Mouse (Mus musculus): ENCODE results near the gene Wdr63. TPM values are rescaled to one million over a fixed set of nuclear protein-coding genes. Genes with fewer than 3 reads are reported as not detected.

The Wdr63 gene
- polyA plus RNA-seq, 1 experiment = not detected

DNA sequence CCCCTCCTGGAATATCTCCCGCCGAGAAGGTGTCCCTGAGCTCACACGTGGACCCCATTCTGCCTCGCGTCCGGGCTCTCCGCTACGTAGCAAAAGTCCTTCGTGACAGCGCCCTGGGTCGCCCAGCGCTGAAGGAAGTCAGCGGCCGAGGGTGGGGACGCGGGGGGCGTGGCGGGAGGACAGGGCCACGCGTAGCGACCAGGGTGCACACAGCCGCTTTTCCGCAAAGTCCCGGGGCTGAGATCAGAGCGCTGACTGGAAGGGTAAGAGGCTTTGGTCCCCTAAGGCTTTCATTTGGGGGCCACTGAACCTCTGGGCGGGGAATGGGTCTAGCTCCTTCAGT is 42.1 kb upstream of the Wdr63 start:
- peaks cover 50% of the 10 kb centered on the region for H3K4me1 ChIP-seq (ENCODE audit: control insufficient read depth, insufficient read depth, low read length)
- peak overlapping the region; percentile 94 for H3K4me3 ChIP-seq (ENCODE audit: insufficient read depth, low read length)
- TF ChIP-seq CTCF (IDR thresholded peaks at IDR 0.05; ENCODE audit: low read depth, low read length) = no peak
- TF ChIP-seq POLR2A (IDR thresholded peaks at IDR 0.05; ENCODE audit: borderline replicate concordance, low read depth, low read length) = no peak
- peak overlapping the region; percentile 88 for H3K27ac ChIP-seq (ENCODE audit: insufficient read depth, low read depth, low read length)

DNA sequence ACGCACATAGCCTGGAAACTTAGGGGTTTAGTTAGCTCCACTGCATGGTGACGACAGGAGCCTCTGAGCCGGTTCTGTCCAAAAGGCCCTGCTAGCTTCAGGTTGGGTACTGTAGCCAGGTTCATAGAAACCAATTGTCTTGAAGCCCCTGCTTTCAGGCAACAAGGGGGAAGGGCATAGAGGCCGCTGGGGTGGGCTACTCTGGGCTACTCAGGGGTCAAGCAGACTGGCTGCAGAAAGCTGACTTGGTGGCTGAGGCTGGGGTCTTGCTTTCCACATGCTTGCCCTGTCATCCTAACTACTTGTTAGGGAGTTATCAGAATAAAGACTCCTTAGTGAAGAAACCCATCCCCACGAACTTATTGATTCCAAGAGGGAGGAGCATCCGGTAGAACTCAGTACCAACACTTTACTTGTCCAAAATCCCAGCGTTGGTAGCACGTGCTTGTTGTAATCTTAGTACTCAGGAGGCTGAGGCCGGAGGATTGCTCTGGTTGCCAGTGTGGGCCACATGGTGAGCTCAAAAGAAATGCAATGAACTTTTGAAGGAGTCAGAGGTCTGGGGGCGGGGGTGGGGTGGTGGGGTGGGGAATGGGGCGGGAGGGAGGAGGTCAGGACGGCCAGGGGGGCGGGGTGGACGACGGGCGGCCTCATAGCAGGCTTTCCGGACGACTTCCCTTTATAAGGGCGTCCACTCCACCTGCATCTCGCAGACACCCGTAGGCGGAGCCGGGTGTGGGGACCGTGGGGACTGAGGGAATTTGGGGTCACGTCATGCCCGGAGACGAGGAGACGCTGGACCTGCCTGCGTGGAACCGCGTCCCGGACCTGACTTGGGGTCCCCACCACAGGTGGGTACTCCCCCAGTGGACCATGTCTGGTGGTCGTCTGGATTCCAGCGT is 41.5 kb upstream of the Wdr63 start, which contains the start of gene Mcoln2:
Gene Mcoln2, plus strand, starts transcription at position 678 of the 902 bp plus-strand sequence.
- H3K4me3 ChIP-seq (ENCODE audit: insufficient read depth, low read length) = peak within 1 kb of the TSS; percentile 94
- H3K27ac ChIP-seq (ENCODE audit: insufficient read depth, low read depth, low read length) = peak within 1 kb of the TSS; percentile 88
- TF ChIP-seq POLR2A (IDR thresholded peaks at IDR 0.05; ENCODE audit: borderline replicate concordance, low read depth, low read length) (no peak), CTCF (IDR thresholded peaks at IDR 0.05; ENCODE audit: low read depth, low read length) (no peak)
- peaks cover 45% of the 10 kb centered on the region for H3K4me1 ChIP-seq (ENCODE audit: control insufficient read depth, insufficient read depth, low read length)

DNA sequence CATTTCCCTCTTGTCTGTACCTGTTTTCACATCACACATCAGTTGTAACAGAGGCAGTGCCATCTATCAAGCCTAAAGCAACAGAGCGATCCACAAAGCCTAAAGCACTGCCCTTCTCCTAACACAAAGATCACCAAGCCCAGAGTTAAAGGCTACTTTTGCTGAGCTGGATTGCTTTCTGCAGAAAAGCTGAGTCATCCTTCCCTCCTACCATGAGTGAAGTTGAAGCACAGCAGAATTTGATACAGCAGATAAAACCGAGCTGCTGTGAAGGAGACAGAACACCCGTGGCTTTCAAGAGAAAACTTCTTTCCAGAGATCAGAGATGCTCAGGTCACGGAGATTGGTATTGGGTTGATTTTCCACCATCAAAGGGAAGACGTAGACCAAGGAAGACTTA is 38.2 kb upstream of the Wdr63 start:
- Histone ChIP-seq H3K4me3 (ENCODE audit: insufficient read depth, low read length) (no peak overlapping the region), H3K27ac (ENCODE audit: insufficient read depth, low read depth, low read length) (no peak overlapping the region), H3K4me1 (ENCODE audit: control insufficient read depth, insufficient read depth, low read length) (peaks cover 21% of the 10 kb centered on the region)
- TF ChIP-seq CTCF (IDR thresholded peaks at IDR 0.05; ENCODE audit: low read depth, low read length) = no peak

DNA sequence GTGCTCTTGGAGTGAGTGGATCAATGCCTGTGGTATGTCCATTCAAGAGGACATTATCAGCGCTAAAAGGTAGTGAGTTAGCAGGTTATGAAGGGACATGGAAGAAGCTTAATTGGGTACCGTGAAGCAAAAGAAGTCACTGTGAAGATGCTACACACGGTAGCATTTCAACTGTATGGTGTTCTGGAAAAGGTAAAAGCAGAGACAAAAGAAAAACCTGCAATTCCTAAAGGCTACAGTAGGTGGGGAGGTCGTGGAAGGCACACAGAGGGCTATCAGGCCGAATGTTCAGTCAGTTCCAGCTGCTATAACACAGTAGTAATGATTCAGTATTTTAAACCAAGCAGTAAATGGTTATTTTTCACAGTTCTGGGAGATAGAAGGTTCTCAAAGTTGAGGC is 37.6 kb upstream of the Wdr63 start:
- H3K27ac ChIP-seq (ENCODE audit: insufficient read depth, low read depth, low read length) = no peak overlapping the region
- no peak overlapping the region for H3K4me3 ChIP-seq (ENCODE audit: insufficient read depth, low read length)
- H3K4me1 ChIP-seq (ENCODE audit: control insufficient read depth, insufficient read depth, low read length) = peaks cover 21% of the 10 kb centered on the region
- TF ChIP-seq POLR2A (IDR thresholded peaks at IDR 0.05; ENCODE audit: borderline replicate concordance, low read depth, low read length) (no peak), CTCF (IDR thresholded peaks at IDR 0.05; ENCODE audit: low read depth, low read length) (no peak)

DNA sequence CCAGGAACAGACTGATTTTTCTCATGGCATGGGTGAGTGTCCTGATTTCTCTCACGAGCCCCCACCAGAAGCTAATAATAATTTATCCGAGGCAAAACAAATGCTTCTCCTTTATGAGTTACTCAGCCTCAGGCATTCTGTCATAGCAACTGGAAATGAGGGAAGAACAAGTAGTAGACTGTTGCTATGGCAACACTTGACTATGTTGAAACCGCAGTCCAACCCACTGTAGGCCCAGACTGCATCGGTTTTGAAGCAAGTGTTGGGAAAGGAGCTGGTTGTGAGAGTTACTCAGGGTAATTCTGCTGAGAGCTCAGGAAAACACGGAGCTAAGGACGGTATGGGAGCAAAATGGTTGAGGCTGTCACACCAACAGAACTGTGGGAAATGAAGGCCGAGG is 34.6 kb upstream of the Wdr63 start:
- TF ChIP-seq CTCF (IDR thresholded peaks at IDR 0.05; ENCODE audit: low read depth, low read length) (no peak), POLR2A (IDR thresholded peaks at IDR 0.05; ENCODE audit: borderline replicate concordance, low read depth, low read length) (no peak)
- H3K27ac ChIP-seq (ENCODE audit: insufficient read depth, low read depth, low read length) = no peak overlapping the region
- H3K4me3 ChIP-seq (ENCODE audit: insufficient read depth, low read length) = no peak overlapping the region
- peaks cover 12% of the 10 kb centered on the region for H3K4me1 ChIP-seq (ENCODE audit: control insufficient read depth, insufficient read depth, low read length)

DNA sequence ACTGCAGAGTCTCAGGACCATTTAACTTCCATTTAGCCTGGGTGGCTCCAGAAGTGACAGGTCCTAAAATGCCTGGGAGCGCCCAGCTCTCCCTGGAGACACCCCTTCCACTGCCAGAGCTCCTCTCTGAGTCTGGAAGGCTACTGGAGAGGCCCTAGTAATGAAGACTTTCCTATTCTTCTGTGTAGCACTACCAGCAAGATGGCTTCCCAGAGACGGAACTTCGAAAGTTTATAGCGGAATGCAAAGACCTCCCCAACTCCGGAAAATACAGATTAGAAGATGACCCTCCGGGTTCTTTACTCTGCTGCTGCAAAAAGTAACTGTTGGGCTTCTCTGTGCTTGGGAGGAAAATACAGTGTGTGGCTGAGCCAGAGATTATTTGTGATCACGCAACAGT is 32.3 kb upstream of the Wdr63 start:
- peaks cover 4% of the 10 kb centered on the region for H3K4me1 ChIP-seq (ENCODE audit: control insufficient read depth, insufficient read depth, low read length)
- no peak overlapping the region for H3K27ac ChIP-seq (ENCODE audit: insufficient read depth, low read depth, low read length)
- no peak for TF ChIP-seq CTCF (IDR thresholded peaks at IDR 0.05; ENCODE audit: low read depth, low read length)
- TF ChIP-seq POLR2A (IDR thresholded peaks at IDR 0.05; ENCODE audit: borderline replicate concordance, low read depth, low read length) = no peak
- H3K4me3 ChIP-seq (ENCODE audit: insufficient read depth, low read length) = no peak overlapping the region

DNA sequence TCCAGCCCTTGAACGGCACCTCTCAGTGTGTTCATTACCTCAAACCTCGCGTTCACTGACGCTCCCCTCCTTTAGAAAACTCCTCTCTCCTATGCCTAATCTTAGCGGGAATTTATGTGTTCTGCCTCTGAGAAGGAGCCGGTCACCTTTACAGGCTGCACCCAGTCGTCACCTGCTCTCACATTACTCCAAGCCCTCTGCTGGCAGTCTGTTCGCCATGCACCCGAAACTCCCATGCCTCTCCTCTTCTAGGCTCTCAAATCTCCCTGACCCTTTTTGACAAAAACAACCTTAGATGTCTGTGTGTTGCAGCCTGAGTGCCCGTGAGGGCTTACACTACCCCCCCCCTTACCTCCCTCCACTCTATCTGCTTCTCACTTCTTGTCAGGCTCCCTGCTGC is 28.5 kb upstream of the Wdr63 start:
- peaks cover 16% of the 10 kb centered on the region for H3K4me1 ChIP-seq (ENCODE audit: control insufficient read depth, insufficient read depth, low read length)
- H3K4me3 ChIP-seq (ENCODE audit: insufficient read depth, low read length) = no peak overlapping the region
- TF ChIP-seq CTCF (IDR thresholded peaks at IDR 0.05; ENCODE audit: low read depth, low read length) (no peak), POLR2A (IDR thresholded peaks at IDR 0.05; ENCODE audit: borderline replicate concordance, low read depth, low read length) (no peak)
- H3K27ac ChIP-seq (ENCODE audit: insufficient read depth, low read depth, low read length) = no peak overlapping the region

DNA sequence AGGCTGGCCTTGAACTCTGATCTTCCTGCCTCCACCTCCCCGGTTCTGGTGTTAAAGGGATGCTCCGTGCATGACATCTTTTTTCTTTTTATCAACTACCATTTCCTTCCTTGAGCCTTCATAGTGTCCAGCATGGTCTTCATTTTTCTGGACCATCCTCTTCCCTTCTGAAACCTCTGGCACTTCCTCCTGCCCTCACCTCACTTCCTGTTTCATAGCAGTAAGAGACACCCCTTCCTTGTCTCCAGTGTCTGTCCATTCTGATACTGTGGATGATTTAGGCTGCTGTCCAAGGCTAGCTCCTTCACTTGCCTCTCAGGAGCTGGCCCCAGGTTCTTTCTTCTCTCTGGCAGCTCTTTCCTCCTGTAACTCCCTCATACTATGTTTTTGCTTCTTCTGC is 27.5 kb upstream of the Wdr63 start:
- no peak overlapping the region for H3K4me3 ChIP-seq (ENCODE audit: insufficient read depth, low read length)
- peak overlapping the region; percentile 46 for H3K27ac ChIP-seq (ENCODE audit: insufficient read depth, low read depth, low read length)
- TF ChIP-seq CTCF (IDR thresholded peaks at IDR 0.05; ENCODE audit: low read depth, low read length) (no peak), POLR2A (IDR thresholded peaks at IDR 0.05; ENCODE audit: borderline replicate concordance, low read depth, low read length) (no peak)
- peaks cover 16% of the 10 kb centered on the region for H3K4me1 ChIP-seq (ENCODE audit: control insufficient read depth, insufficient read depth, low read length)

DNA sequence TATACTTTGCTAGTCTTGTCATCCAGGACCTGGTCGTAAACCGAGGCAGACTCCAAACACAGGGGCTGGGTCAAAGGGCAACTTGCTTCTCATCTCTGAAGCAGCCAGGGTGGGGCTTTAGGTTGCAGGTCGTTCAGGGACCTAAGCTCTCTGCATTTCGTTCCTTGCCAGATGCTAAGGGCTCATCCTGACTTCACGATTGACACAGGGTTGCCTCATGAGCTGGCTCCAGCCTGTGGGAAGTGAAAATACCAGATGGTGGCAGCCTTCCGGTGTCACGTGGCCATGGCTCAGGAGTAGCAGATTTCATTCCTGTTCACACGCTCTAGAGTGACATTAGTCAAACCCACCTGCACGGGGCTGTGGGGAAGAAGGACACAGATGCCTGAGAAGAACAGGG is 26.9 kb upstream of the Wdr63 start:
- TF ChIP-seq POLR2A (IDR thresholded peaks at IDR 0.05; ENCODE audit: borderline replicate concordance, low read depth, low read length) (no peak), CTCF (IDR thresholded peaks at IDR 0.05; ENCODE audit: low read depth, low read length) (no peak)
- H3K4me3 ChIP-seq (ENCODE audit: insufficient read depth, low read length) = no peak overlapping the region
- H3K4me1 ChIP-seq (ENCODE audit: control insufficient read depth, insufficient read depth, low read length) = peaks cover 19% of the 10 kb centered on the region
- peak overlapping the region; percentile 46 for H3K27ac ChIP-seq (ENCODE audit: insufficient read depth, low read depth, low read length)

DNA sequence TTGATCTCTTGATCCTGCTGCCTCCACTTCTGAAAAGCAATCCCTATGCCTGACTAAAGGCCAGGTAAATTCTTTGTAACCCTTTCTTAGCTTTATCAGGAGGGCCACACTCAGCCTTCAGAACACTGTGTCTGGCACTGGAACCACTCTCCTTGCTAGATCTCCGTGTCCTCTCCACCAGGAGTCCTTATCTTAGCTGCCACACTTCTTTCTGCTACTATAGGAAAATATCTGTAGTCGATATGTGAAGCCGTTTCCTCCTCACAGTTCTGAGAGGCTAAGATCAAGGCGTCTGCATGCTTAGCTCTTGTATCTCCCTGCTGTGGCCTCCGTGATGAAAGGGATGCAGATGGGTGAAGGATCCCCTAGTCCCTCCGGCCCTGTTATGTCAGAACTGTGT is 19.3 kb upstream of the Wdr63 start:
- H3K4me1 ChIP-seq (ENCODE audit: control insufficient read depth, insufficient read depth, low read length) = peaks cover 3% of the 10 kb centered on the region; the same call in 1 of the 2 replicates

More for the DNA sequence above, 19.3 kb upstream of the Wdr63 start:
- TF ChIP-seq CTCF (IDR thresholded peaks at IDR 0.05; ENCODE audit: low read depth, low read length) = no peak
- TF ChIP-seq POLR2A (IDR thresholded peaks at IDR 0.05; ENCODE audit: borderline replicate concordance, low read depth, low read length) = no peak
- Histone ChIP-seq H3K4me3 (ENCODE audit: insufficient read depth, low read length) (no peak overlapping the region), H3K27ac (ENCODE audit: insufficient read depth, low read depth, low read length) (no peak overlapping the region)
